Mouse (Mus musculus) embryo, embryonic 10 days (tissue): ENCODE measurements around the gene Prune2.

Experiments
- DNase-seq: peaks from one replicate; pipeline ENCODE4 v3.0.0-alpha.2; 2015; ENCODE audit warnings: low spot score

The Prune2 gene

DNA sequence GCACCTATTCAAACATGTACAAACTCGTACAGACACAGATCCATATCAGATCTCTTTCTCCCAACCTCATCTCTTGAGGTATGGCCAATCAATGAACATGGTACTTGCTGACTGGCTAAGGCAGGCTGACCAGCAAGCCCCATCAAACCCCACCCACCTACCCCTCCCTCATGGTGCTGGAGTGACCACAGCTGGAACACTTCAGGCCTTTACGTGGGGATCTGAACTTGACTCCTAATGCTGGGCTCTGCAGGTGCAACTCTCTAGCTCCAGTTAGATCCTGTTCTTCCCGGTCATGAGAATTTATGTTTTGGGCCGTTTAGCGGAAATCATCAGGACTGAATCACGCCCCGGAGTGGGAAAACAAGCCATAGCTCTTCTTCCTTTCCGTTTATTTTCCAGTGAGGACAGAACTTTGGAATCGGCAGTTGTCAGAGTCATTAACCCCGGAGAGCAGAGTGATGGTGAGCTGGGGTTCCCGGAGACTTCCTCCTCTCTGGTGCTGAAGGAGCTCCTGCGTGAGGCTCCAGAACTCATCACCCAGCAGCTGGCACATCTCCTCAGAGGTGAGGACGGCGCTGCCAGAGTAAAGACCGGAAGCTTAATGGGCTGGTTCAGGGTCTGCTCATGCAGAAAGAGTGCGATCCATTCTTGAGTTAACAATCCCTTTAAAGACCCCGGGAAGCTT is 50.4 kb downstream of the Prune2 start:
- DNase-seq, result no peak

DNA sequence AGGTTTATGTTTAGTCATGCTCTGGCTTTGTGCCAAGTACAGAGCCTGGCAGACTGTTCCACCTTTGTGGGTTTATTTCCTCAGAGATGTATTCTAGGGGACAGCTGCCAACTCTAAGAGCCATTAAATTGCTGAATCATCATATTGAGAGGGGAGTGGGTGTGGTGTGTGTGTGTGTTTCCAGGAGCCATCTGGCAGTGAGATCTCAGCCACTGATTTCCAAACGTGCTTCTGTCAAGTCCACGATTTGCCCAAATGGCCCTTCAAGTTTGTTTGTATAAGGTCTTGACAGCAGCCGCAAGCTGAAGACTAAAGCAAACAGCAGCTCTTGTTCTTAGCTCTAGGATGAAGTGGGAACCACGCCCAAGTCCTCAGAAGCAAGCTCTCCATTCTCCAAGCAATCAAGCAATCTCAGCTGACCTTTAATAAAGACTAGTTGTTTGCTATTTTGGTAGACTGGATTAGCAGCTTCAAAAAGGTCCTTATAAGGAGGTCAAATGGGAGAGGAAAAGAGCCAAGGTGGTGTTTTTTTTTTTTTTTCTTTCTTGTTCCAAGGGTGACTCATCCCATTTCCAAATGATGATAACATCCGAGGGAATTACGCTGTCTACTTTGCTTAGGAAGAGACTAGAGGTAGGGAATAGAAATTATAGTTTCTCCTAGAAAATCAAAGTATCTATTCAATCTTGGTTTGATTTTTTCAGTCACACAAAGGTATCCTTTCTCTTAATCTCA is 55.5 kb downstream of the Prune2 start:
- DNase-seq, result peak; percentile 7

DNA sequence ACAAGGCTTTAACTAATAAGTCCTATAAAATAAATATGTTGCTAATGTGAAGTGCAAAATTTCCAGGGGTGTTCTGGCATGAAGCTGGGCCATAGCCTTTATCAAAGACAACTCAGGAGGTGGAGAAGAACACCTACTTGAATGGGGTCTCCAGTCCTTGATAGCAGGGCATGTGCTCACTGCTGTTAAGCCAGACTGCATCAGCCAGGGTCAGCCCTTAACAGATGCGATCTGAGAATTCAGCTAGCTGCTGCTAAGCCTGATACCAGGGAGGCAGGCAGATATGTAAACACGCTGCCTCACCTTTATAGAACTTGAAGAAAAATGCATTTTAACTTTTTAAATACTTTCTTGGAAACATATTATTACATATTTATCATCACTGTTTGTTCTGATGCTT is 57.2 kb downstream of the Prune2 start:
- DNase-seq, result no peak

DNA sequence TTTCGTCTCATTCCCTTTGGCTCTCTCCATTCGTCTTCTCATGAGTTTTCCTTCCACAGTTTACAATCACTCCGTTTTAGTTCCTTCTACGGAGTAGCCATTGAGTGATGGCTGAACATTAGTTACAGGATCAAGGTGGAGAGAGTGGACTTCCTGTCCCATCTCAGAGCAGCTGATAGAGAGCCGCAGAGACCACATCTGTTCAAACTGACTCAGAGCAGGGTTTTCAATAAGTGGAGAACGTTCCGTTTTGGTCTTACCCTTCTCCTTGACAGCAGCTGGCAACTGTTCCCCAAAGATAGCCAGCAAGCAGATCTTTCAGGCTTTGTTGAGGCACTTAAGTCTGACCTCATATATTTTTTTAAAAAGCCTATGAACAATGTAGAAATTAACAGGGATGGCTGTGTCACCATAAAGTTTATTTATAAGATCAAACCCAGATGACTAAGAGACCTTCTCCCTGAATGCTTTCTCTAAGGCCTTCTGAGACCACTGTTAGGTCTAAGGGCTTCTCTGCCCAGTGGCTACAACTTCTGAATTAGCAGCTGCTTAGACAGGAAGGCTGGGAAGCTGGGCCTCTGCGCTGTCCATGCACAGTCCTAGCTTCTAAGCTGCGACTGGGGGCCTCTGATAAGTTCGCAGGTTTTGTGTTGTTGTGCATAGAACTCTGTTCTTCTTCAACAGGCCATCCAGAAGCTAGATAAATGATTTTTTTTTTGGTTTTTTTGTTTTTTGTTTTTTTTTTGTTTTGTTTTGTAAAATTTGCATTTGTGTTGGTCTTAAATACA is 58.6 kb downstream of the Prune2 start:
- DNase-seq, result peak; percentile 6

DNA sequence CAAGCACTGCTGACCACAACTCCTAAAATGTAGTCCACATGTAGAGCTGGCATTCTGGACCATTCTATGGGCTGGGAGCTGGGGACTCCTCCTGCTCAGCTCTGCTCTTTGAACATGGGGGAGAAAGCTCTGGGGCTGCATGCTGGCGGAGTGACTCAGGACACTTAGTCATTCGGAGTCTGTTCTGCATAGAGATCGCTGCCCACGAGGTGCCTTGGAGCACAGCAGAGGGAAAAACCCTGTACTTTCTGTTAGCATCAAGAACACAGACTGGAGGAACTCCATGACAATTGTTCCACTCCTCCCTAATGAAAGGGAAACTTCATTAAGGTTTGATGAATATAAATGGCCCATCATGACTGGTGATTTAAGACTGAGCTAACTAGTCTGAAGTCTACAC is 68.8 kb downstream of the Prune2 start:
- no peak for DNase-seq

DNA sequence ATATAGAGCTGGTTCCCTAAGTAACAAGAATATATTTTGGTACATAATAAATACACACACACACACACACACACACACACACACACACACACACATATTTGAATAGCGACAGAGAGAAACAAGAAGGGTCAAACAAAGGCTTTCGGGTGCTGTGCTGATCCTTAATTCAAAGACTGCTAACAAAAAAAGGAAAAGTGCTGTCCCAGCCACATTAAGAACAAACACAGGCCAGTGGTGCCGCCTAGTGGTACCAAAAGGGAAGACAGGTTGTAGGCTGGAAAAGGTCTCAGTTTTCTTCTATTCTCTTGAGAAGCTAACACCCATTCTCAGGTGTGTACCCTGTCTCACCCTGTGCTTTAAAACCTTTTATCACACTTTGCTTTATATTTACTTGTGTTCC is 74.4 kb downstream of the Prune2 start:
- DNase-seq, result peak; percentile 74

DNA sequence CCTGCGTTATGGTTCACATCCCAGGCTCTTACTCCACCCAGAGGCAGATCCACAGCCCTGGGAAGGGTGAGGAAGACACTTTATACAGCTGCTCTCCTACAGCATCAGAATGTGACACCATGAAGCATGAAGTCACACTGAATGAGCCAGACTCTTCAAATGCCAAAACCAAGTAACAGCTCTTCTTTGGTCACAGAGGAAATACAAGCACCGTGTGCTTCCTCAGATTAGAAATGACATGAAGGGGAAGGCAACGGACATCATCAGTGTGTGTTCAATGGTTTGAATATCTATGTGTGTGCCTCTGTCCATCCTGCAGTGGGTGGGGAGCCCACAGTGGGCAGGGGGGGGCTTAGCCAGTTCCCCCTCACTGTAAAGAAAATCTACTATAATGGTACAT is 76.4 kb downstream of the Prune2 start:
- no peak for DNase-seq

DNA sequence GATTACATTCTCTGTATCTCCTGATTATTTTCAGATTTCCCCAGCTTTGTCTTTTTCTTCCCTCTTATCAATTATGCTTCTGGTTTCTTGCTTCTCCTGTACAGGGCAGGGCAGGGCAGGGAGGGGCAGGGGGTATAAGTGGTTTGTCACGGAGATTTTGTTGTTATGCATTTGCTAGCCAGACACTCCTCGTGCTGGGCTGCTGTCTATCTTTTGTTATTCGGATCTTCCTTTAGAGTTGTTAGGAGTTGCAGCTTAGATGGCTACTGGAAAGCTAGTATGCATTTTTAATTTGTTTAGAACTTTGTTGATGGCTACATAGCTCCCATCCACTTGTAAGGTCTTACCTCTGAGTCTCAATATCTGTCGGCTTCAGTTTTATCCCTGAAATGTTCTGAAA is 91.0 kb downstream of the Prune2 start:
- no peak for DNase-seq

DNA sequence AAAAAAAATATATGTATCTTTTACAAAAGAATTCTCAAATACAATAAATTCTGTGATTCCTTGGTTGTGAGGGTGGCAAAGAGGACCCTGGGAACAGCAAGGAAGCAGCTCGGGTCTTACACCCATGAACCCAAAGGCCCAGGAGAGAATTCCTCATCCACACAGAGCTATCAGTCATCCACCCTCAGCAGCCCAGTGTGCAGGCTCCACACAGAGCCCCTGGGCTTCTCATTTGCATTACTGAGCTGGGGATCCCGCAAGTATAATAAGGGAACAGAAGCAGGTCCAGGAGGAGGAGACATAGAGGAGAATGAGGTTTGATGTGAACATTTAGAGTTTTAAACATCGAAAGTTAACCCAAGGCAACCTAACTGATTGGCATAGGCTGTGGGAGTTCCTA is 100.0 kb downstream of the Prune2 start:
- DNase-seq, result no peak

DNA sequence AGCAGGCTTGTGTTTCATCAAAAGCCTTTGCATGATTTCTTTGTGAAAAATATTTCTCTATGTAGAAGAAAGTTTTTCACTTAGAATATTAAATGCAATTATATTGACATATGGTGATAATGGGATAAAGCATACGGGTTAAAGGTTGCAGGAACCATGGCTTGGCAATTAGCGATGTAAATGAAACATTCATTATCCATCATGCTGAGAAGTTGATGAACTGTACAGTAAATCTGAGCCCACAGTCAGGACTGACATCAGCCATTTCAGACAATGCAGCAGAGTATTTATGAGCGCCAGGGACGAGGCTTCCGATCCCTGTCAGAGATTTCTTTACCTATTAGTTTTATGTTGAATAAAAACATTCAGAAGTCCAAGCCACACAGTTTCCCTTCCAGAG is 104.2 kb downstream of the Prune2 start:
- no peak for DNase-seq

DNA sequence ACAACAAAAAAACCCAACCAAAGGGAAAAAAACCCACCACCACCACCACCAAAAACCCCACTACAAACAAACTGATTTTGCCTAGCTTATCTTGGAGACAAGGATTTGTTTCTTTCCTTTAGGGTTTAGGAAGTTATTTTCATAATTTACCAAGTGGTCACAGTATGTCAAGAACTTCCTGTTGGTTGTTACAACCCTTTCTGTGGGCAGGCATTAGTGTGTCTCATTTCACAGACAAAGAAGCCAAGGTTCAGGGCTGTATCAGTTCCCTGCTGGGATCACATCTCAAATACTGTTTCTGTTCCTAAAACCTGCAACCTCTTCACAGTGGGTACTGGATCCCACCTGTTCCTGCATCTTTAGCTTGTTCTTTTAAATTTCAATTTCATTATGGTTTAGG is 108.5 kb downstream of the Prune2 start:
- DNase-seq, result no peak

DNA sequence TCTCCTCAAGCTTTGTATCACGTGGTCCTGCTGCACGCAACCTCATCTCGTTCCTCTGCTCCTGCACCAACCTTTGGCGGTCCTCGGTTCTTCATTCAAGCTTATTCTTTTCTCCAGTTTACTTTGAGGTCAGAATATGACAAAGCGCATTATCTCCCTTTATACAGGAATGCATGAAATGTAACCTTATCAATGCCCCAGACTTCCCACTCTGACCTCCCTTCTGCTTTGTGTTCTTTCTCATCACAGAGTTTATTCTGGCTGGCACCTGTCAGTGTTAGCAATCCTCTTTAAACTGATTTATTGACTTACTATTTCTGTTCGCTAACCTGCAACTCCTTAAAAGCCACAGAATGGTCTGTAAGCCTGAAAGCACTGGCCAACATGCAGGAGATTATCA is 113.1 kb downstream of the Prune2 start:
- no peak for DNase-seq

DNA sequence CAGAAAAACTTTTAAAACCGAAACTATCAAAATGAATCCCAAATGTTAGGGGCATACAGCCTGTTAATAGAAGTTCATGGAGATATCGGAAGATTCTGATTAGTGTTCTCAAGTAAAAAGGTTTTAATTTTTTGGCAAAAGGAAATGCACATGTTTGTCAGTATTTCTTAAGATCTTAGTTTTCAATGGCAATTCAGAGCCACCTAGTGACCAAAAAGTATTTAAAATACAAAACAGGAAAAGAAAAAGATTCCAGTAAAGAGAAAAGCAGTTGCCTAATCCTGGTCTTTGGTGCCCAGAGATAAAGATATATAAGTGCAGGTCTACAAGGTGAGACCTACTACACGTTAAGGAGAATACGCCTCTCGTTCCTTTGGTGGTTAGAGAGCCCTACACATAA is 115.3 kb downstream of the Prune2 start:
- DNase-seq, result no peak

DNA sequence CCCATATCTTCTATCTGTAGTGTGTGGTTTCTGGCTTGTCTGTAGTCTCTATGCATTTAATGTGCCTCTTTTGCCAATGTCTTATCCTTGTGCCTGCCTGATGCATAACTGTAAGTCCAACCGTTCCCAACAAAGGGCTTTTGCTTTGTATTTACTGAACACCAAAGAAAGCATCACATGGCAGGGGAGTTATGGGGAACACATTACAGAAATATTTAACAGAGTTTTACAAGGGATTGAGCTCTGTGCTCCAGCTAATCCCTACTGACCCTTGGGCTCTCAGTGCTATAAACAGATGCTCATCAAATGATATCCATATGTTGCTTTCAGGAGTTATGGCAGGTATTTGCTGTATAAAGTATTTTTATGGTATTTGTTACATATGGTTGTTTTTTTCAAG is 116.3 kb downstream of the Prune2 start:
- no peak for DNase-seq

DNA sequence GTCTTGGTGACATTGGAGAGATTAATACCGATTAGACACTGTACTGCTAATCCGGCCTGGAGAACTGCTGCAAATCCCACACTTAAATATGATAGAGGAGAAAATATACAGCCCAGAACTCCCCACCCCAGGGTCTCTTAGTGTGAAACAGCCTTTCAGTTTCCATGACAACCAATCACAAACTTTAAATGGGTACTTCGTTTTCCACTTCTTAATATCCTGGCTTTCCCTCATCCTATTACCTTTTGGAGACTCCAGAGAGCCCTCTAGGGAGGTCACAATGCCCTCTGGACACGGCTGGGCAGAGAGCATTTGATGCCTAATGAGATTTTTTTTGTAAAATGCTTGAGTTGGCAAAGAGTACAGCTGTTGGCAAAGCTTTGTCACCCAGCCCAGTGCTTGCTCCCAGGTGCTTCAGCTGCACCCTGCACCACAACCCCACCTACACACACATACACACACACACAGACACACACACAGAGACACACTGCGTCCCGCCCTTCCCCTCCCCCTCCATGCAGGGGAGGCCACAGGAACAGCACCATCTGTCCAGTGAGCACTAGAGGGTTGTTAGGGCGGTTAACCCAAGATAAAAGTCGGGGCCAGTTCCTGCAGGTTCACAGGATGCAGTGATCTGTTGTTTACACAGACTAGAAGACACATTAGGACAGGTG is 122.9 kb downstream of the Prune2 start:
- DNase-seq, result no peak

DNA sequence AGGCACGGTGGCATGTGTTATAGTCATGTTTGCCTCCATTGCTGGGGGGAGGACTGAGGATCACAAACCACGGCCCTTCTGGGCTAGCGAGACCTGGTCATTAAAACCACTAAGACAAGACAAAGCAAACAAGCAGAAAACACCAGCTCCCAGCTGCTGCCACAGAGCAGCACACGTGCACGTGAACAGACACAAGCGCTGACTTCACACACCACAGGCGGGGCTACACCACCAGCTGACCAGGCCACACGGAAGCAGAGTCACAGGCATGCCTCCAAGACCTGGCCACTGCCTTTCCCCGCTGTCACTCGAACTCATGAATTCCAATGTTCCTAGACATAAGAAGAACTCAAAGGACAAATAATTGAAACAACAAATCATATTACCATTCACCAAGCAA is 125.5 kb downstream of the Prune2 start:
- no peak for DNase-seq

DNA sequence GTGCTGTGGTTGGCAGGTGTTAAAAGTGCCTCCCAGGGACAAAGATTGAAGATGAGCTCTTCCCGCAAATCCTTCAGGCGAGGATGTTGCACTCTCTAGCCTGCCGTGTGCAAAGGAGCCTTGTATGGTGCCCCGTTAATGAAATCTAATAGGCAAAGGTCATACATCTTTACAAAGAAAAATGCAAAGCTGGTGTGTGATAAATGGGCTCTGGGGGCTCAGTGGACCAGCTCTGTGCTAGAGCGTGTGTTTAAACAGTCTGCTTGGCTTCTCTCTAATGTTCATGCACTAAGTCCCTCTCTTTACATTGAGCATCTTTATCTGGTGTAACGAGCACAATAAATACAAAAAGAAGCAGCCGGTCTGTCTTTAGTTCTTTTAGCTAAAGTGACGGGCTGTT is 138.1 kb downstream of the Prune2 start:
- DNase-seq, result peak; percentile 7

DNA sequence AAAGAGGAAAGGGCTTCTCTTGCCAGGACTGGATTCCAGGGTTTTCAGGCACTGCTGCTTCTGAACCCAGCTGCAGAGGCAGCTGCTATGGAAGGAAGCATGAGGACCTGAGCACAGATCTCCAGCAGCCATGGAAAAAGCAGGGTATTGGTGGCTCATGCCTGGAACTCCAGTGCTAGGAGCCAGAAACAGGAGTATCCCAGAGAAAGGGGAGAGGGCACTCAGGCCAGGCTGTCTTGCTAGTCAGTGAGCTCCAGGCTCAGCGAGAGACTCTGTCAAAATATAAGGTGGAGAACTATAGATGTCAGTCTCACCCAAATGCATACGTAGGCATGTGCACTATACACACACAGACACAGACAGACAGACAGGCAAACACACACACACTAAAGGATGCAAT is 140.4 kb downstream of the Prune2 start:
- DNase-seq, result no peak

DNA sequence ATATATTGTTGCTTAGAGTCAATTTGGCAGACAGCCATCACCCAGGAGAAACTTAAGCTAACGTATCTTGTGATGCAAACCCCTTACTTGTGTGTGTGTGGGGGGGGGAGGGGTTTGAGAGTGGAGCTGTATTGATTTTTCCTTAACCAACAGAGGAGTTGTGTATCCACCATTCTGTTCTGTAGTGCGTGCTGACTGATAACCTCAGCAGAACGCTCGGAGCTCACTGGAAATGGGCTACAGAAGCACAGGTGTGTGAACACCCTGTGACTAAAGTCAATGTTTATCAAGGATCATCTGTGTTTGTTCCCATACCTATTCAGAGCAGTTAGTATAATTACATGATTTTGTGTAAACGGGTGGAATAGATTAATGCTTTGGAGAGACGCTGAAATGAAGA is 141.3 kb downstream of the Prune2 start:
- no peak for DNase-seq

DNA sequence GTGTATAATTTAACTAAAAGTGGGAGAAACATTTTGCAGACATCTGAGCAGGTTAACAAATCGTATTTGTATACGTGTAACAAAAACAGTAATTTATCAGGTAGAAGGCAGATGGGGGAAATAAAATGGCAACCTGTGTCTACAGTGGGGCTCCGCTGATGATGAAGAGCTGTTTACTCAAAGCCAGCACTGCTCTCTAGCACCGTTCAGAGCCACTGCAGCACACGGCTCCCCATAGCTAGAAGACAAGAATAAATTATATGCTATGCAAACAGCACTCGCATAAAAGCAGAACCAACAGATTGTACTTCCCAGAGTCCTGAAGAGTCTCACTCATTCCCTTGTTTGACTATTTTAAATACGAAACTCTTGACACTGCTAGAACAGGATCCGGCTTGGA is 152.9 kb downstream of the Prune2 start:
- DNase-seq, result no peak

DNA sequence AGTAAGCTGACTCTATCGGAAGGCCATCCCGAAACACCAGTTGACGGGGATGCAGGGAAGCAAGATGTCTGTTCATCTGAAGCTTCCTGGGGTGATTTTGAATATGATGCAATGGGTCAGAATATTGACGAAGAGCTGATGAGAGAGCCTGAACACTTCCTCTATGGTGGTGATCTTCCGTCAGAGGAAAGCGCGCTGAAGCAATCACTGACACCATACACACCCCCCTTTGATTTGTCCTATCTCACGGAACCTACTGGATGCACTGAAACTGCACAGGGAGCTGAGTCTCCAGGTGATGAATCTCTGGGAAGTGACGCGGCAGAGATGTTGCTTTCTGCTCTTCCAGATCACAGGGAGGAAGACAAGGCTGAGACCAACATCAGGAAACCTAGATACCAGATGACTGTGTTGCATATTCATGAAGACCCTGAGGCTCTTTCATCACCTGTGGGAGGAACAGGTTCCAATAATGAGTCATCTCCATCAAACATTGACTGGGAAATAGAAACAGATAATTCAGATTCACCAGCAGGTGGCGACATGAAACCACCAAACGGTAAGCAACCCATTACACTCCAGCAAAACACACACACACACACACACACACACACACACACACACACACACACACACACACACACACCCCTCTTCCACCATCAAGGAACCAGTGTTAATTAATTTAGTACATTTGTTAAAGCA is 168.3 kb downstream of the Prune2 start:
- DNase-seq, result peak; percentile 66

DNA sequence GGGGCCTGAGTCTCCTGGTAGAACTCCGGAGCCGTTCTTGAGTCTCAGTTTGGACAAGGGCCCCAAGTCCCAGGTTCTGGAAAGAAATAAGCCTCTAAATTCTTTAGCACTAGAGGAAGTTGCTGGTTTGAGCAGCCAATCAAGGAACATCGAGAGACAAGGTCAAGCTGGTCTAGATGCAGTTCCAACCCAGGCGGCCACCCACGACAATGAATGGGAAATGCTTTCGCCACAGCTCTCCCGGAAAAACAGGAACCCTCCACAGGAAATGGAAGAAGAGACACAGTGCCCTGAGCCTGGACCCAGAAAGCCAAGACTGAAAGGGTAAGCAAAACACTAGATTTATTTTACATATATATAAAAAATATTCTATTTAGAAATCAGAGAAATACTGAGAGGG is 169.5 kb downstream of the Prune2 start:
- no peak for DNase-seq
